Mouse (Mus musculus): ENCODE data around the gene Atp8b4.

DNA sequence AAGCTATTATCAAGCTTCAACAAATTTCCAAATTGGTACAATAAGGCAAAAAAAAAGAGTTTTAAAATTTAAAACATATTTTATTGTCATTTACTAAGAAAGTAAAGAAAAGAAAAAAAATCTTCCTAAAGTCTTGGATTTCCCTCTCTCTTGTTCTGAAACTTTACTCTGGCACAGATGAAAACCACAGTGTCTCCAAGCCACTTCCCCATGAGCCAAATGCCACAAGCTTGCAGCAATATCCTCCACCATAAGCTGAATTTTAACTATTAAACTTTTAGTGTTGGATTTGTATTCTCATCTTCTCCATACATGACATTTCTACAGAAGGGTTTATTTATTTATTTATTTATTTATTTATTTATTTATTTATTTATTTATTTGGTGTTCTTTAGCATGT lies 114.4 kb downstream of the Atp8b4 start:
- TF ChIP-seq POLR2A (IDR thresholded peaks at IDR 0.05; ENCODE audit: low read depth, low read length) (no peak), CTCF (IDR thresholded peaks at IDR 0.05; ENCODE audit: extremely low read depth, insufficient read depth, insufficient read length, insufficient replicate concordance) (no peak)

Measured in spleen, adult 2 months (tissue).